In genomic region chr6:125071170-125071895, GRCm38 (mm10) we compare ENCODE assay signal across 8 mouse cellular contexts. TPM values are rescaled to one million over a fixed set of nuclear protein-coding genes. Genes with fewer than 3 reads are reported as not detected.
DNase-seq lines count a peak whose midpoint lies in the region; ATAC-seq and TF ChIP-seq lines count a peak whose summit lies in the region.

No protein-coding gene starts in this region.

- peak; percentile 84 for ATAC-seq in erythroblast, adult 5-6 weeks (replicated peaks; ENCODE audit: low FRiP score, poor library complexity, severe bottlenecking)
- peak; percentile 29; the same call in 1 of the 2 replicates for ATAC-seq in limb, embryonic 14.5 days (ENCODE audit: low FRiP score, low read depth)
- ATAC-seq in neural tube, embryonic 13.5 days (ENCODE audit: low read depth), result peak; percentile 83

- no peak for TF ChIP-seq CTCF in lung, adult 2 months (IDR thresholded peaks at IDR 0.05; ENCODE audit: insufficient read depth, low read length)

- peak overlapping the region; percentile 88 for H3K27ac ChIP-seq in limb, embryonic 14.5 days (replicated peaks; ENCODE audit: low read depth, low read length)
- peak overlapping the region; percentile 85 for H3K27ac ChIP-seq in neural tube, embryonic 13.5 days (replicated peaks)

- 0 out of 2 replicates have a peak overlapping the region, but pooled peaks have one; percentile 15 for H3K4me2 ChIP-seq in limb, embryonic 14.5 days (replicated peaks; ENCODE audit: low read depth, low read length, severe bottlenecking)
- H3K4me2 ChIP-seq in neural tube, embryonic 13.5 days, result no peak overlapping the region

- TF ChIP-seq POLR2A in lung, adult 2 months (IDR thresholded peaks at IDR 0.05; ENCODE audit: borderline replicate concordance, extremely low read depth, low read depth, low read length), result no peak
- TF ChIP-seq POLR2A in limb, embryonic 14.5 days (IDR thresholded peaks at IDR 0.05; ENCODE audit: borderline replicate concordance, extremely low read depth, insufficient read depth, insufficient read length), result no peak

- H3K9me3 ChIP-seq in limb, embryonic 14.5 days (ENCODE audit: control insufficient read depth, low read length), result no peaks in the 10 kb centered on the region
- no peaks in the 10 kb centered on the region for H3K9me3 ChIP-seq in neural tube, embryonic 13.5 days

- no peak for DNase-seq in lung, adult 2 months
- DNase-seq in lung, postnatal 14 days, result no peak
- DNase-seq in limb, embryonic 14.5 days (ENCODE audit: low spot score), result no peak
- no peak for DNase-seq in adrenal gland, adult 8-10 months
- no peak for DNase-seq in frontal cortex, postnatal 36 days (ENCODE audit: low spot score in 2 of 2)
- DNase-seq in gastrocnemius, postnatal 10 days, result no peak

- H3K4me1 ChIP-seq in lung, adult 2 months (ENCODE audit: control insufficient read depth, insufficient read depth, low read length), result no peaks in the 10 kb centered on the region
- H3K4me1 ChIP-seq in limb, embryonic 14.5 days (ENCODE audit: control insufficient read depth, insufficient read depth, low read length), result peaks cover 15% of the 10 kb centered on the region
- H3K4me1 ChIP-seq in neural tube, embryonic 13.5 days (replicated peaks), result peaks cover 15% of the 10 kb centered on the region

- H3K9ac ChIP-seq in limb, embryonic 14.5 days (ENCODE audit: low read depth, low read length, severe bottlenecking), result 0 out of 2 replicates have a peak overlapping the region, but pooled peaks have one; percentile 16
- H3K9ac ChIP-seq in neural tube, embryonic 13.5 days, result no peak overlapping the region

- no peaks in the 10 kb centered on the region for H3K27me3 ChIP-seq in limb, embryonic 14.5 days (ENCODE audit: control insufficient read depth, insufficient read depth, low read length)
- no peaks in the 10 kb centered on the region for H3K27me3 ChIP-seq in neural tube, embryonic 13.5 days

- H3K4me3 ChIP-seq in lung, adult 2 months (replicated peaks; ENCODE audit: extremely low read depth, low read depth, low read length), result peak overlapping the region; percentile 44
- H3K4me3 ChIP-seq in limb, embryonic 14.5 days (replicated peaks; ENCODE audit: low read length), result no peak overlapping the region
- H3K4me3 ChIP-seq in neural tube, embryonic 13.5 days, result no peak overlapping the region

- 74% methylated on average over 18 of the region's 18 CpGs for WGBS in lung, adult 2 months
- WGBS in limb, embryonic 14.5 days, result 81% methylated on average over 18 of the region's 18 CpGs
- WGBS in neural tube, embryonic 13.5 days, result 79% methylated on average over 18 of the region's 18 CpGs

- no peaks in the 10 kb centered on the region for H3K36me3 ChIP-seq in limb, embryonic 14.5 days (ENCODE audit: control insufficient read depth, insufficient read depth, low read length)
- no peaks in the 10 kb centered on the region for H3K36me3 ChIP-seq in neural tube, embryonic 13.5 days

RNA-seq across cellular contexts. Expression of gene Lpar5, which starts 3.6 kb away (rescaled TPM):
- polyA plus RNA-seq in lung, adult 2 months (2012; rRNA removed), result 6.5 and 13.9 TPM in 2 replicates
- total RNA-seq in erythroblast, adult 5-6 weeks (2015; ENCODE audit: low replicate concordance), result 3.1 TPM in 1 of 2 replicates, not detected in the other
- 0.60 TPM in 1 of 2 replicates, not detected in the other for total RNA-seq in erythroblast, adult 5-6 weeks (2017; ENCODE audit: low replicate concordance)
- polyA plus RNA-seq in limb, embryonic 14.5 days (2012; rRNA removed), result 3.9 and 5.0 TPM in 2 replicates
- polyA plus RNA-seq in limb, embryonic 14.5 days (2014; fragmentation: Nextera tagmentation; extraction: Ambion mirVana), result 2.5 and 4.0 TPM in 2 replicates
- polyA plus RNA-seq in neural tube, embryonic 13.5 days (2015; fragmentation: Nextera tagmentation; extraction: Ambion mirVana), result 0.43 and 0.77 TPM in 2 replicates
- total RNA-seq in adrenal gland, adult 8-10 months (2022), result 1 to 10 TPM in 1 of 4 experiments, under 1 TPM in 3; 0.73 to 1.3 (median 0.83) TPM
- total RNA-seq in gastrocnemius, postnatal 10 days (2021), result under 1 TPM; 0.16 to 0.41 TPM

RNA-seq across cellular contexts. Expression of gene Acrbp, which starts 21.8 kb away (rescaled TPM):
- 23.7 TPM in 2 replicates for polyA plus RNA-seq in lung, adult 2 months (2012; rRNA removed)
- total RNA-seq in erythroblast, adult 5-6 weeks (2015; ENCODE audit: low replicate concordance), result 3.3 TPM in 1 of 2 replicates, not detected in the other
- total RNA-seq in erythroblast, adult 5-6 weeks (2017; ENCODE audit: low replicate concordance), result 7.0 and 11.6 TPM in 2 replicates
- 28.9 and 31.3 TPM in 2 replicates for polyA plus RNA-seq in limb, embryonic 14.5 days (2012; rRNA removed)
- polyA plus RNA-seq in limb, embryonic 14.5 days (2014; fragmentation: Nextera tagmentation; extraction: Ambion mirVana), result 9.4 and 13.9 TPM in 2 replicates
- 19.0 and 21.0 TPM in 2 replicates for polyA plus RNA-seq in neural tube, embryonic 13.5 days (2015; fragmentation: Nextera tagmentation; extraction: Ambion mirVana)
- total RNA-seq in adrenal gland, adult 8-10 months (2022), result 10 to 100 TPM in 1 of 4 experiments, 1 to 10 TPM in 3; 6.9 to 12.1 (median 9.1) TPM
- total RNA-seq in gastrocnemius, postnatal 10 days (2021), result 1 to 10 TPM; 2.7 to 4.7 TPM

RNA-seq across cellular contexts. Expression of gene Chd4, which starts 24.4 kb away (rescaled TPM):
- 108 and 129 TPM in 2 replicates for polyA plus RNA-seq in lung, adult 2 months (2012; rRNA removed)
- 31.8 and 50.0 TPM in 2 replicates for total RNA-seq in erythroblast, adult 5-6 weeks (2015; ENCODE audit: low replicate concordance)
- 70.6 and 102 TPM in 2 replicates for total RNA-seq in erythroblast, adult 5-6 weeks (2017; ENCODE audit: low replicate concordance)
- 75.0 and 89.7 TPM in 2 replicates for polyA plus RNA-seq in limb, embryonic 14.5 days (2012; rRNA removed)
- polyA plus RNA-seq in limb, embryonic 14.5 days (2014; fragmentation: Nextera tagmentation; extraction: Ambion mirVana), result 78.6 and 81.8 TPM in 2 replicates
- 89.0 and 107 TPM in 2 replicates for polyA plus RNA-seq in neural tube, embryonic 13.5 days (2015; fragmentation: Nextera tagmentation; extraction: Ambion mirVana)
- 100 to 1,000 TPM; 140 to 272 (median 202) TPM for total RNA-seq in adrenal gland, adult 8-10 months (2022)
- total RNA-seq in gastrocnemius, postnatal 10 days (2021), result 100 to 1,000 TPM; 108 to 125 TPM

RNA-seq across cellular contexts. Expression of gene Ing4, which starts 31.8 kb away (rescaled TPM):
- polyA plus RNA-seq in lung, adult 2 months (2012; rRNA removed), result 30.3 and 50.5 TPM in 2 replicates
- total RNA-seq in erythroblast, adult 5-6 weeks (2015; ENCODE audit: low replicate concordance), result 7.1 and 7.9 TPM in 2 replicates
- total RNA-seq in erythroblast, adult 5-6 weeks (2017; ENCODE audit: low replicate concordance), result 27.7 and 35.7 TPM in 2 replicates
- polyA plus RNA-seq in limb, embryonic 14.5 days (2012; rRNA removed), result 143 TPM in 2 replicates
- polyA plus RNA-seq in limb, embryonic 14.5 days (2014; fragmentation: Nextera tagmentation; extraction: Ambion mirVana), result 122 and 131 TPM in 2 replicates
- polyA plus RNA-seq in neural tube, embryonic 13.5 days (2015; fragmentation: Nextera tagmentation; extraction: Ambion mirVana), result 147 and 148 TPM in 2 replicates
- 10 to 100 TPM; 62.7 to 74.3 (median 72.6) TPM for total RNA-seq in adrenal gland, adult 8-10 months (2022)
- 10 to 100 TPM; 33.4 to 42.7 TPM for total RNA-seq in gastrocnemius, postnatal 10 days (2021)

Comparison
In these comparisons a context has a peak if more than half of its experiments do, and no peak if none do; other contexts are left out.
1. ATAC-seq: peak in every context shown above with its lines; median percentile 84 in erythroblast, adult 5-6 weeks; 83 in neural tube, embryonic 13.5 days; 29 in limb, embryonic 14.5 days.